Mouse (Mus musculus): ENCODE measurements around the gene Rbck1. TPM values are rescaled to one million over a fixed set of nuclear protein-coding genes. Genes with fewer than 3 reads are reported as not detected.
"Not testable (repeated sequence)": the region's sequence is repeated elsewhere in the genome, so short reads cannot be mapped to it uniquely, and the experiment has no call there.

Gene Rbck1
- polyA plus RNA-seq, 1 experiment from 2014 or later, result 86.0 TPM

DNA sequence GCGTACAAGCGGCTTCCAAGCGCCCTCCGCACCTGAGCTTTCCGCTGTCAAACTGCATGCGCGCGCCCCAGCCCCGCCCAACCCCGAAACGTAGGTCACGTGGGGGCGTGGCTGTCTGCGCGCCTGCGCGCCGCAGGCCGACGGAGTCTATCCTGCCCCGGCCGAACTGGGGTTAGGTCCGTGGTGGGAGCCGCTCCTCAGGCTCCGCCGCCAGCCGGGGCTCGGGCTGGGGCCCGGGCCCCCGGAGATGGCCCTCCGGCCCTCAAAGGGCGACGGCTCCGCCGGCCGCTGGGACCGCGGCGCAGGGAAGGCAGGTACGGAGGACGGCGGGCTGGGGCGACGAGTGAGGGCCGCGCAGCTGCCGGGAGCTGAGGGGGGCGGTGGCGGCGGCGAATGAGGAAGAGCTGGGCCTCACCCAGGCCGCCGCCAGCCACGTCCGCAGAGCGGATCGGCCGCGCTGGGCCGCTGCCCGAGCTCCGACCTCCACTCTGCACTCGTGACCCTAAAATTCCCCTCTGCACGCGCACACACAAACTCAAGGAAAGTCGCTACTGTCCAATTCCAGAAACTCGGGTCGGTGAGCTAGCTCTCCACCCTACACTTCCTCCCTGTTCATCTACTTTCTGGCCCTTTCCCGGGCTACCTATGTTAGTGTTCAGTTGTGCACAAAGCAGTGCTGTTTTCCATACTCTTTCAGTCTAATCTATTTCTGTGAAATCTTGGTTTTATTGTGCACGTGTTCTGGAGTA is 38.6 kb downstream of the Rbck1 start, which contains the start of gene Tbc1d20:
TSS of gene Tbc1d20 (plus strand) at position 102 of the 749 bp plus-strand sequence.
- no peaks in the 10 kb centered on the region for H3K27me3 ChIP-seq
- H3K4me3 ChIP-seq, result peak within 1 kb of the TSS; percentile 70
- peaks cover 16% of the 10 kb centered on the region; the same call in 1 of the 2 replicates for H3K4me1 ChIP-seq
- under 1% methylated on average over 69 of the region's 70 CpGs for WGBS
- peak within 1 kb of the TSS; percentile 80 for H3K9ac ChIP-seq
- H3K36me3 ChIP-seq, result no peaks in the 10 kb centered on the region
- H3K27ac ChIP-seq, result peak within 1 kb of the TSS; percentile 76
- H3K9me3 ChIP-seq, result no peaks in the 10 kb centered on the region
- peak within 1 kb of the TSS; percentile 78 for H3K4me2 ChIP-seq (replicated peaks)
- peak; percentile 94 for ATAC-seq (ENCODE audit: insufficient number of reproducible peaks, insufficient read depth, low FRiP score, low TSS enrichment)

DNA sequence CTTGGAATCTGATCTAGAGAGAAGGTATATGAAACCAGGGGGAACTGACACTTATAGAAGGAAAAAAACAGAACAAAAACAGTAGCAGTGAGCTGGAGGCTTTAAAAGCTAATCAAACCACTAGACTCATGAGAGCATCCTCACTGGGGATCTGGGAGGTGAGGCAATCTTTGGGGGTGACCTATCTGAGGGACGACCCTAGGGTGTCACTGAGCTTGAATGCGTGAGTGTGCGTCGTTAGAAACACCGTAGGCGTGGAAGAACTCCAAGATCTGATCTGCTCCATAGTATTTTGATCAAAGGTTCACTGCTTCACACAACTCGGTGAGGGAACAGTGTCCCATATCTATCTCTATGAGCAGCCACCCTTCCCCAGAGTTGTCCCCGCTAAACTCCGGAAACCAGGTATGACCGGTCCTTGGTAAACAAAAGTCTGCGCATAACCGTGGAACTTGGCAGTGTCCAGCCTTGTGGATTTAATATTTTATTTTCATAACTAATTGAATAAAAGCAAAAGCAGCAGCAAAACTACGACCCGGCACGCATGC is 39.2 kb downstream of the Rbck1 start:
- peak; percentile 49 for ATAC-seq (ENCODE audit: insufficient number of reproducible peaks, insufficient read depth, low FRiP score, low TSS enrichment)
- Histone ChIP-seq H3K27ac (no peak overlapping the region), H3K9me3 (no peaks in the 10 kb centered on the region), H3K9ac (peak overlapping the region; percentile 80), H3K4me3 (peak overlapping the region; percentile 70), H3K27me3 (no peaks in the 10 kb centered on the region), H3K4me1 (peaks cover 16% of the 10 kb centered on the region; the same call in 1 of the 2 replicates), H3K4me2 (replicated peaks) (peak overlapping the region; percentile 78), H3K36me3 (no peaks in the 10 kb centered on the region)
- WGBS, result 2% methylated on average over 15 of the region's 15 CpGs

GRCm38 (mm10) chr2:152292475-152292874 is 40.0 kb downstream of the Rbck1 start:
- WGBS, result 71% methylated on average over 2 of the region's 2 CpGs
- Histone ChIP-seq H3K27ac (no peak overlapping the region), H3K9ac (no peak overlapping the region), H3K9me3 (no peaks in the 10 kb centered on the region), H3K36me3 (no peaks in the 10 kb centered on the region), H3K27me3 (no peaks in the 10 kb centered on the region), H3K4me1 (peaks cover 16% of the 10 kb centered on the region; the same call in 1 of the 2 replicates), H3K4me2 (replicated peaks) (no peak overlapping the region), H3K4me3 (no peak overlapping the region)
- ATAC-seq (ENCODE audit: insufficient number of reproducible peaks, insufficient read depth, low FRiP score, low TSS enrichment), result no peak

- not testable (repeated sequence) for H3K4me3 ChIP-seq; H3K9ac ChIP-seq; H3K27me3 ChIP-seq; H3K4me1 ChIP-seq; H3K4me2 ChIP-seq (replicated peaks); H3K27ac ChIP-seq; ATAC-seq (ENCODE audit: insufficient number of reproducible peaks, insufficient read depth, low FRiP score, low TSS enrichment); H3K9me3 ChIP-seq
- peaks cover 12% of the 10 kb centered on the region; the same call in 1 of the 2 replicates for H3K36me3 ChIP-seq
- WGBS, result 87% methylated on average over 2 of the region's 2 CpGs
Observed at GRCm38 (mm10) chr2:152289623-152290022, 42.8 kb downstream of the Rbck1 start.

- 79% methylated on average over 8 of the region's 8 CpGs for WGBS
Observed at GRCm38 (mm10) chr2:152288046-152288445, 44.4 kb downstream of the Rbck1 start.

GRCm38 (mm10) chr2:152287560-152287959 is 44.9 kb downstream of the Rbck1 start:
- ATAC-seq (ENCODE audit: insufficient number of reproducible peaks, insufficient read depth, low FRiP score, low TSS enrichment), result no peak
- Histone ChIP-seq H3K27ac (no peak overlapping the region), H3K4me1 (no peaks in the 10 kb centered on the region), H3K36me3 (peaks cover 31% of the 10 kb centered on the region), H3K9ac (no peak overlapping the region), H3K4me2 (replicated peaks) (no peak overlapping the region), H3K9me3 (no peaks in the 10 kb centered on the region), H3K4me3 (no peak overlapping the region), H3K27me3 (no peaks in the 10 kb centered on the region)
- WGBS, result 90% methylated on average over 5 of the region's 5 CpGs

More at GRCm38 (mm10) chr2:152288046-152288445, 44.4 kb downstream of the Rbck1 start:
- Histone ChIP-seq H3K27me3 (no peaks in the 10 kb centered on the region), H3K9ac (no peak overlapping the region), H3K4me3 (no peak overlapping the region), H3K4me2 (replicated peaks) (no peak overlapping the region), H3K4me1 (no peaks in the 10 kb centered on the region), H3K9me3 (no peaks in the 10 kb centered on the region), H3K27ac (no peak overlapping the region), H3K36me3 (peaks cover 26% of the 10 kb centered on the region)
- ATAC-seq (ENCODE audit: insufficient number of reproducible peaks, insufficient read depth, low FRiP score, low TSS enrichment), result no peak

DNA sequence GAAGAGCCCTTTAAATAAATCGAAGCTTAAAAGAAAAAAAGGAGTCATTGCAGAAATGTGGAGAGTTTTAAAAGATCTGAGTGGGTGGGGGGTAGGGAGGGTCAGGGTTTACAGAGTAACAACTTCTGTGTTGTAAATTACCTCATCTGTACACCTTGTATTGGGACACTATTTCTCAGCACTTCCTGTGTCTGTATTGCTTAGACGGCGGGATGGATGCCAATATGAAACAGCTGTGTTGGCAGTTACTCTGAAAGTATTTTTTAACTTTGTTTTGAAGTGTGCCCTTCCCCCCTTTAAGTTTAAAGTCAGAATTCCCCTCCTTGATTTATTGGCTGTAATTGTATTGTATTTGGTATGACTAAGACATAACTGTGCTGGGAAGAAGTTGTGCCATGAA is 51.0 kb downstream of the Rbck1 start:
- Histone ChIP-seq H3K9me3 (no peaks in the 10 kb centered on the region), H3K36me3 (peaks cover 59% of the 10 kb centered on the region), H3K9ac (no peak overlapping the region), H3K4me3 (no peak overlapping the region), H3K27ac (no peak overlapping the region), H3K4me1 (no peaks in the 10 kb centered on the region), H3K27me3 (no peaks in the 10 kb centered on the region), H3K4me2 (replicated peaks) (no peak overlapping the region)
- WGBS, result 66% methylated on average over 3 of the region's 3 CpGs
- no peak for ATAC-seq (ENCODE audit: insufficient number of reproducible peaks, insufficient read depth, low FRiP score, low TSS enrichment)

DNA sequence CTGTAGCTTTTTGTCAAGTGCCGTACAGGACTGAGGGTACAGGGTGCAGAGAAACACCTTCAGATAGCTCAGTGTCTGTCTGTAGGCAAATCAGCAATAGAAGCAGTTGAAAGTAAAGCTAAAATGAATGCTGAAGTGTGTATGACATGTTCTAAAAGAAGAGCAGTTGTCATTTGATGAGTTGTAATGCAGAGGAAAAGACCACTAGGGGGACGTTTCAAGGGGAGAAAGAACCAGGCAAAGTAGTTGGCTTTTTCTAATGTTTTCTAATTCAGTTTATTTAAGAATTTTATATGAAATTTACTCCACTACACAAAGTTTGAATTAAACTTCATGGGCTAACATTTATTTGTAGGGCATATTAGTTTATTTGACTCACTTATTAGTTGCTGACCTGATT is 58.8 kb downstream of the Rbck1 start:
- 86% methylated on average over 2 of the region's 2 CpGs for WGBS

More for the DNA sequence above, 58.8 kb downstream of the Rbck1 start:
- no peak overlapping the region for H3K4me2 ChIP-seq (replicated peaks)
- no peaks in the 10 kb centered on the region for H3K27me3 ChIP-seq
- no peak overlapping the region for H3K9ac ChIP-seq
- no peak overlapping the region for H3K27ac ChIP-seq
- H3K4me3 ChIP-seq, result no peak overlapping the region
- peaks cover 75% of the 10 kb centered on the region for H3K36me3 ChIP-seq
- no peak for ATAC-seq (ENCODE audit: insufficient number of reproducible peaks, insufficient read depth, low FRiP score, low TSS enrichment)
- H3K4me1 ChIP-seq, result no peaks in the 10 kb centered on the region
- H3K9me3 ChIP-seq, result no peaks in the 10 kb centered on the region

Other genes with a start within 250 kb of the Rbck1 start
- gene Srxn1, start 227.1 kb downstream of the Rbck1 start, polyA plus RNA-seq (2016; fragmentation: Nextera tagmentation; extraction: Ambion mirVana), result 10.7 and 13.6 TPM in 2 replicates
- 12.2 and 14.7 TPM in 2 replicates for gene Tcf15, start 189.1 kb downstream of the Rbck1 start, polyA plus RNA-seq (2016; fragmentation: Nextera tagmentation; extraction: Ambion mirVana)
- 86.5 and 94.9 TPM in 2 replicates for gene Csnk2a1, start 105.8 kb downstream of the Rbck1 start, polyA plus RNA-seq (2016; fragmentation: Nextera tagmentation; extraction: Ambion mirVana)
- 46.2 and 48.1 TPM in 2 replicates for gene Tbc1d20, start 38.8 kb downstream of the Rbck1 start, polyA plus RNA-seq (2016; fragmentation: Nextera tagmentation; extraction: Ambion mirVana)
- 3.5 and 3.7 TPM in 2 replicates for gene Trib3, start 11.4 kb upstream of the Rbck1 start, polyA plus RNA-seq (2016; fragmentation: Nextera tagmentation; extraction: Ambion mirVana)
- gene Nrsn2, start 44.0 kb upstream of the Rbck1 start, polyA plus RNA-seq (2016; fragmentation: Nextera tagmentation; extraction: Ambion mirVana), result 4.3 and 4.9 TPM in 2 replicates
- gene Sox12, start 65.4 kb upstream of the Rbck1 start, polyA plus RNA-seq (2016; fragmentation: Nextera tagmentation; extraction: Ambion mirVana), result 16.9 and 18.1 TPM in 2 replicates
- 71.0 and 73.6 TPM in 2 replicates for gene Zcchc3, start 82.4 kb upstream of the Rbck1 start, polyA plus RNA-seq (2016; fragmentation: Nextera tagmentation; extraction: Ambion mirVana)
- gene 6820408C15Rik, start 82.9 kb upstream of the Rbck1 start, polyA plus RNA-seq (2016; fragmentation: Nextera tagmentation; extraction: Ambion mirVana), result 0.27 and 0.31 TPM in 2 replicates
- gene Defb23, start 132.0 kb upstream of the Rbck1 start, polyA plus RNA-seq (2016; fragmentation: Nextera tagmentation; extraction: Ambion mirVana), result not detected in 2 replicates
- not detected in 2 replicates for gene Defb20, start 144.4 kb upstream of the Rbck1 start, polyA plus RNA-seq (2016; fragmentation: Nextera tagmentation; extraction: Ambion mirVana)
- gene Defb22, start 157.5 kb upstream of the Rbck1 start, polyA plus RNA-seq (2016; fragmentation: Nextera tagmentation; extraction: Ambion mirVana), result not detected in 2 replicates
- gene Defb26, start 179.0 kb upstream of the Rbck1 start, polyA plus RNA-seq (2016; fragmentation: Nextera tagmentation; extraction: Ambion mirVana), result not detected in 2 replicates
- not detected in 2 replicates for gene Defb28, start 185.6 kb upstream of the Rbck1 start, polyA plus RNA-seq (2016; fragmentation: Nextera tagmentation; extraction: Ambion mirVana)
- gene Defb29, start 207.4 kb upstream of the Rbck1 start, polyA plus RNA-seq (2016; fragmentation: Nextera tagmentation; extraction: Ambion mirVana), result not detected in 2 replicates
- gene Gm17416, start 236.7 kb upstream of the Rbck1 start, polyA plus RNA-seq (2016; fragmentation: Nextera tagmentation; extraction: Ambion mirVana), result not detected in 2 replicates
- not detected in 2 replicates for gene Defb21, start 240.1 kb upstream of the Rbck1 start, polyA plus RNA-seq (2016; fragmentation: Nextera tagmentation; extraction: Ambion mirVana)
- gene Defb19, start 247.7 kb upstream of the Rbck1 start, polyA plus RNA-seq (2016; fragmentation: Nextera tagmentation; extraction: Ambion mirVana), result not detected in 2 replicates

All from embryonic facial prominence, embryonic 12.5 days (tissue).